Mouse (Mus musculus) left cerebral cortex, adult 8-10 months (tissue): ENCODE measurements at regions not wholly inside any gene's neighbourhood (a gene's known extent, or its start where the extent isn't known, plus 50 kb on each side); places are given as distances from the start of the nearest gene placed in this dataset.

Source experiments
- DNase-seq, 2 experiments: peaks; one replicate each; pipeline ENCODE4 v3.0.0; 2022; ENCODE audit warnings: low spot score in 2 of 2

DNA sequence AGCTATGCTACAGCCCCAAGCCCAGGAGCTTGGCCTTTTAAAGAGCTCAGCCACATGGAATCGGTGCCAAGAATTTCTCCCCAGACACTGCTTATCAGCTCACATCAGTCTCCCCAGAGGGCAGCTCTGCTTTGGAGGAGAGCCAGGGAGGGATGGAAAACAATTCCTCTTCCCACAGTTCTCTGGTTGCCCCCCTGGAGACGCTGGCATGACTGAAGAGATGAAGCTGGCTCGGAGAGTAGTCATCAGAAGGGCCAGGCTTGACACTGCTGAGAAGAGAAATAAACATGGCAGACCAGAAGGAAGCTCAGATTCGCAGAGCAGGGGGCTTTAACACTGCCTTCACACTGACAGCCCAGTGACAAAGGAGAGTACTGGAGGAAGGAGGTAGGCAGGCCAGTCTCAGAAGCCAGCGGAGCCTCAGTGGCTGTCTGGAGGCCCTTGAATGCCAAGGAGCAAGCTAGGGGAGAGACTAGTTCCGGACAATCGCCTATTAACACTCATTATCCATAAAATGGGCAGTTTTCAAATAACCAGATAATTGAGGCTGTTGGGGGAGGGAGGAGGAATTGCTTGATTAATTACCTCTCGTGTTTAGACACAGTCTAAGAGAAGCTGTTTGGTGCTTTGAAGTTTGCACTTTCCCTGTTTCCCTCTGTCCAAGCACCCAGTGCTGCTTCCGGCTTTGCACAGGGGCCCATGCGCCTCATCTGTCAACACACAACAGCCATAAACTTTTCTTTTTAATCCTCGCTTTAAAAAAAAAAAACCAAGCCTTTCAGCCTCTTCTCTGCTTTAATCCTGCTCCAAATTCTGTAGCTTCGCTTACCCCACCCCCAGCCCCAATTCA is 148.3 kb downstream of the Ddx1 start:
- DNase-seq: no peak

DNA sequence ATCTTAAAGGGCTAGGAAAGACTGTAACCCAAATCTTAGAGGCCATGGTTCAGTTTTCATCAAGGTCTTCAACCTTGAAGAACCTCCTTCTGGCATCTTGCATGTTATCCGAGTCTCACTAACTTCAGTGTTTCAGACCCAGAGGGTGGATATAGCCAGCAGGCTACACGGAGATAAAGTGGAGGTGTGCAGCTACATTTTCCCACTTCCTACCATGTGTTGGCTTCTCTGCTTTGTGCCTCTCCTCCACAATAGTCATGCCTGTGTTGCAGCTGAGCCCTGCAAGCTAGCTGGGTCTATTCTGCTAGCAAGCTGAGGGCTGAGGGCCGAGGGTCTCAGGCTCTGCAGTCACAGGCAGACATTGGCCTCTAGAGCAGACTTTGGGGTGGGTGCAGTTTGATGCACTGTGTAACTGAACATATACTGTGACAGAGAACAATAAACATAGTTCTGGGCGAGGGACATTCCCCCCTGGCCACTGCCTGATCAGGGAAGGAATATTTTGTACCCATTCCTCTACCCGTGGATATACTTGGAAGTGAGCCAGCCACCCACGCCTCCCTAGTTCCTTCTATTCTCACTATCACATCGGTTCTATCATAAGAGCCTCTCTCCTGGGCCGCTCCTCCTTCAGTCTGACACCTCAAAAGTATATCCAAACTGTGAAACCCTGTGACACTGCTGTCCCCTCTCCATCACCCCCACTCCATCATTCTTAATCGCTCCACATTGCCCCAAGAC is 152.6 kb upstream of the Mycn start:
- peak in 1 of 2 experiments; percentile 46 for DNase-seq

GRCm38 (mm10) chr12:13085951-13086350 is 144.2 kb upstream of the Mycn start:
- DNase-seq: no peak

DNA sequence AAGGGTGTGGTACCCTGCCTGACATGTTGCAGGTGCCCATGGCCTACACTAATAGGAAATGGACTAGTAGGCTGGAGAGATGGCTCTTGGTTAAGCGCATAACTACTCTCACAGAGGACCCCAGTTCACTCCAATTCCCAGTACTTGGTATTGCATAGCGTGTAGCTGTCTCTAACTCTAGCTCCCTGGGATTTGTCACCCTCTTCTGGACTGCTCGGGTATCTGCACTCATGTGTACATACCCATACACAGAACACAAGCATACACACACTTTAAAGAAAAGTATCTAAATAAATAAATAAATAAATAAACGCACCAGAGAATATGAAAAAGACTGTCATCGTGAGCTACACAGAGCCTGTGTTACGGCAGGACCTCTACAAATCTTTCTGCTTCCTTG is 143.8 kb upstream of the Mycn start:
- DNase-seq: no peak

DNA sequence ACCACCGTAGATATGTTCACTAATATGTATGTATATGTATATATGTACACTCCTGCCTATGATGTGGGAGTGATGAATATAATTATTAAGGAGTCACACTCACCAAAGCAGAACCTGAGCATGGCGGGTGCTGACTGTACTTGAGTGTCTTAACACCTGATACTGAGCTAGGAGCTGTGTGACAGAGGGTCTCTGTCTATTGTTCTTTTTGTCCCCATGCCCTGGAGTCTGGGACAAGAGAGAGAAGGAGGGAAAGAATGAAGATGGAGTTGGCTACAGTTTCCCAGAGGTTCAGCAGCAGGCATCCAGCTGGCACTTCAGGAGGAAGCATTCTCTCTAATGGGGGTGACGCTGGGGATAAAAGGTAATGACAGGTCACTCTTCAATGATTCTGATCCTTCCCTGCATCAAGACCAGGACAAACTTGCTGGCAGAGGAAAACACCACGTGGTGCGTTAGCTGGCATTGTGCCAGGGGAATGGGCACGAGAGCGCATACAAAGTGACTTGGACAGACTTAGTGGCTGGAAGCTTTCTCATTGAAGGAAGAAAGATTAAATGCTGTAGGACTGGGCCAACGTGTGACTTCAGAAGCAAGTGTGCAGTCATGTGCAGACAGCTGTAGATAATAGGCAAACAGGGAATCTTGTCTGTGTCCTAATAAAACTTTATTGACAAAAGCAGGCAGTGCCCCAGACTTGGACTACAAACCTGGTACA is 141.8 kb upstream of the Mycn start:
- no peak for DNase-seq

- no peak for DNase-seq
Measured at GRCm38 (mm10) chr12:13080791-13081190, 139.1 kb upstream of the Mycn start.

DNA sequence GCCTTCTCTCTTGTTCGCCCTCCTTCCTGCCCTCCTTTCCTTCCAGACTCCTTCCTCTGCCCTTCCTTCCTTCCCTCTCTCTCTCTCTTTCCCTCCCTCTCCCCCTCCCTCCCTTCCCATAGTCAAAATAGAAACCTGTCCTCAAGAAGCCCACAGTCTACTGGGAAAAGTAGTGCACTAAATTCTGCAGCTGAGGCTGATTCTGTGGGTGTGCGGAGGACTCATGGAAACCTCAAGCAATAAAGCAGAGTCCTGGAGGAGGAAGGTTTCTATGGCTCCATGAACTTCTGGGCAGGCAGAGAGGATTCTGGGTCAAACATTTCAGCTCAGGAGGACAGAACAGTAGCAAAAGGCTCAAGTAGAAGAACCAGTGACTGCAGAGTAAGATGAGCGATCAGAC is 138.1 kb upstream of the Mycn start:
- DNase-seq: no peak

DNA sequence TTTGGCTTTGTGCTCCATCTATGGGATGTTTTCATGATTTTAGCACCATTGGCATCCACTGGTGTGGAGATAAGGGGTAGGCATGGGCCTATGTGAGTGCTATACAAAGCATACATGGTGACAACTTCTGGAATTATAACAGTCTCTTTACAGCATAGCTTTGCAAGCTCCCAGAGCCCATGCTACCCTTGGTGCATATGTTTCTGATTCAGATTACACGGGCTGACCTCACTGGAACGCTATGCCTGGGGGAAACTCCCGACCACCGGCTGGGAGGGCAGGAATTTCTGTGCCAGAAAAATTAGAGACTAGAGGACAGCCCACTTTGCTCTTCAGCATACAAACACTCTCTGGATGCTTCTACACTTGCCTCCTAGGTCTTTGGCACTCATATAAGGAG is 136.0 kb upstream of the Mycn start:
- no peak for DNase-seq

DNA sequence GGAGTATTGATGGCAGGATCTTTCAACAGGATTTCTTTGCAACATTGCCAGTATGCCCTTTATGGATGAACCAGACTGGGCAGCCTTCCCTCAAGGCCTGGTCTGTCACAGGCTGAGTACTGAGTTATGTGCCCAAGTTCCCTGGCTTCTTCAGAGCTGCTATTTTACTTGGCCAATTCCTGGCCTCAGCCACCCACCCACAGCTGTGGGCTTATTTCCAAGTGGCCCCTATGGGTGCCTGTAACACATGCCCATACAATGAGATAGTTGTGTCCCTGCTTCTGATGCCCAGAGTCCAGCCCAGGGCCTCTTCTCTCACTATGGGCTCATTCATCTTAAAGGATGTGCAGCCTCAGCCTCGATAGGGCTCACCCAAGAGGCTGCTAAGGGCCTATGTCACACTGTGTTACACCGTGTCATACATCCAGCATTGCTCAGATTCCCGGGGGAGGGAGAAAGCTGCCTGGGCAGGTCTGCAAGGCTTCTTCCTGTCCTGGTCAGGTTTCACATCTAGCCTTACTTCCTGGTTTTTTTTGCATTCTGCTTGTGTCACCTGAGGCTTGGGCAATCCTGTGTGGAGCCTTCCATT is 135.1 kb upstream of the Mycn start:
- DNase-seq: no peak

GRCm38 (mm10) chr12:13073126-13073886 is 131.6 kb upstream of the Mycn start:
- DNase-seq: no peak

GRCm38 (mm10) chr12:13067295-13067694 is 125.6 kb upstream of the Mycn start:
- DNase-seq: no peak

- no peak for DNase-seq
Measured at GRCm38 (mm10) chr12:13066604-13067181, 125.0 kb upstream of the Mycn start.

DNA sequence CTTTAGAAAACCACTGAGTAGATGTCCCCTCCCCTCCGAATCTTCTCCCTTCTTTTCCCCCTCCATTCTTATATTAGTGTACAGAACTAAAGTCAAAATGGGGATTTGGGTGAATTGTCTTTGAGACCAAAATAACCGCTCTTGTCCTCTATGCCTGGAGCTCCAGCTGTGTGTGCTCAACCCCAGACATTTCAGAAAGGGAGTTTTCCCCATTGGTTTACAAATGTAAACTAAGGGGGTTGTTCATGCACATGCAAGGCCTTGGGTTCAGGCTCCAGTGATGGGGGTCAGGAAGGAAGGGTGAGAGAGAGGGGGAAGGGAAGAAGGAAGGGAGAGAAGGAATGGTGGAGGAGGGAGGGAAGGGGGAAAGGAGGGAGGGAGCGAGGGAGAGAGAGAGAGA is 117.8 kb upstream of the Mycn start:
- DNase-seq: no peak

DNA sequence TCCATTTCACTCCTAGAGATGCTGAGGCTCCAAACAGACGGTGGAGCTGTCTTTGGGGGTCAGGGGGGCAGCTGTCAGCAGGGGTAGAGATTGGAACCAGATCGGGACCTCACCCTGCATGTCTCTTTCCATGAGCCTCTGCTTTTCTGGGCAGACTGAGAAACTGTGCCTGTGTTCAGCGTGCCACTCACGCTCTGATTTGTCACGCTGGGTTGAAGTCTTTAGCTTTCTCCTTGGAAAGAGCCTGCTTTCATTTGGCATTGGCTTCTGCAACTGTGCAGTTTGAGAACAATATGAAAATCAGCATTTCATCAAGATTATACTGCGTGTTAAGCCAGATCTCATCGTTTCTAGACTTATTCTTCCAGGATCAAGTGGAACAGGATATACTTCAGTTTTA is 114.5 kb upstream of the Mycn start:
- DNase-seq: peak in 1 of 2 experiments; percentile 15

DNA sequence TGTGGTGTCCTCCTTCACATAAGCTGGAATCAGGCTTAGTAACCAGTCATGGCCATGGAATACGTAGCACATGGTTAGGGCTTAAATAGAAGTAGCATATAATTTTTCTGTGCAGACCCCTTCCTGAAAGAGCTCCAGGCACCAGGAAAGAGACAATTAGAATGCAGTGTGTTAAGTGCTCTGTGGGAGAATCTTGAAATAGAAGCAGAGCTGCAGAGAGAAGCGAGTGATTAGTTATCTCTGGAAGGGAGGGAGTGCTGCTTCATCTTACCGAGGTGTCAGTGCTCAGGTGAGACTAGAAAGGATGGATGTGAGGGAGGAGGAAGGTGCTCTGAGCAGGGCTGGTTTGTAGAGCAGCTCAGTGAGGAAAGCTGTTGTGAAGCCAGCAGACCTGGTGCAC is 112.9 kb upstream of the Mycn start:
- DNase-seq: no peak

- DNase-seq: no peak
Measured at GRCm38 (mm10) chr12:13053746-13054145, 112.0 kb upstream of the Mycn start.

DNA sequence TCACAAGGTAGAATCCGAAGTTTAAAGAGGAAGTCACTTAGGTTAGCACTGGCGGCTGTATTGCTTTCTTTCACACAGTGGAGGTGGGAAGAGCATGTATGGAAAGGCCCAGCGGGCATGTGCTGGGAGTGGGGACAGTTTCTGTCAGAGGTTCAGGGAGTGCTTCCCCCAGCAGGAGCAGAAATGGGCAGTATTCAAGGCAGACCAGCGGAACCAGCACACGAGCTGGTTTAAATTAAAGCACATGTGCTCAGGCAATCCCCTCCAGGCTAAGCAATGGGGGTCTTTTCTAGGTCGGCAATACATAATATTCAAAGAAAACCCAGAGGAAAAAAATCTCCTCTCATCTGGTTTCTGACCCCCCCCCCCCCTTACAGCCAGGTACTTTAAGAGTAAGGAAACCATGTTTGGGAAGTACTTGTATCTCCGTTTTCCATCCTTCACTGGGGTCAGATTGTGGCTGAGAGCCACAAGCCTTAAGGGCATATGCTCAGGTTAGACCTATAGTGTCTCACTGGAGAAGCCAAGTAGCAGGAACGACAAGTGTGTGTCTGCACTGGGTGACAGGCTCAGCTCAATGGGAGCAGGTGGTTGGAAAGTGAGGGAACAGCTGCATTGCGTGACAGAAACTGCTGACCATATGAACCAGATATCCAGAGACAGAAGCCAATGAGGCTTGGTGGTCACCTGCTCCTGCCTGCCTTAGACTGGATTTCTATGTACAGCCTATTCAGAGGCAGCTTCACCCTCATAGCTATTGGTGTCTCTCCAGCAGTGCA is 111.3 kb upstream of the Mycn start:
- DNase-seq: no peak

- DNase-seq: no peak
Measured at GRCm38 (mm10) chr12:13052164-13052563, 110.5 kb upstream of the Mycn start.

GRCm38 (mm10) chr12:13049659-13050058 is 107.9 kb upstream of the Mycn start:
- no peak for DNase-seq

DNA sequence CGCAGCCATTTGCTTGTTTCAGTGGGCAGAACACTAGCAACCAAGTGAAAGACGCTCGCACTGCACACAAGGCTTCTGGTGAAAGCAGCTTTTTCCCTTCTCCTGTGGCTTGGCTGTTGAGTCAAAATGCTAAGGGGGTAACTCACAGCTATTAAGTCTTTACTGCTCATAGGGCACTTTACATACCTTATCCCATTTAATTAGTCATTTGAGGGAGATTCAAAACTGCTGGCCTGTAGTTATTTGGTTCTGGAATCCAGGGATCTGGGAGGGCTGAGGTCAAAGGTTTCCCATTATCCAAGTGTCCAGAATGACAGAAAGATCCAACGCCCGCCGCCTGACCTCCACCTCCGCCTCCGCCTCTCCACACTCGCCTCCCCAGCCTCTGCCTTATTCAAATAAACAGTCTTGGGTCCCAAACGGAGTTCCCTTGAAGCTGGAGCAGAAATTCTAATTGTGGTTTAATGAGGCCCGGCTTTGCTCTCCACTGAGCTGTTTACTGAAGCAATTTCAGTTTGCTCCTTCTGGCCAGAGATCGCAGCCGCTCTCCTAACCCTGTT is 106.5 kb upstream of the Mycn start:
- DNase-seq: no peak
